Mouse (Mus musculus): Measurements from ENCODE around the gene Ppp1cb. TPM values are rescaled to one million over a fixed set of nuclear protein-coding genes. Genes with fewer than 3 reads are reported as not detected.
"Not testable (repeated sequence)": the region's sequence is repeated elsewhere in the genome, so short reads cannot be mapped to it uniquely, and the experiment has no call there.

The Ppp1cb gene
- polyA plus RNA-seq, 1 experiment from 2014 or later: 253 TPM

DNA sequence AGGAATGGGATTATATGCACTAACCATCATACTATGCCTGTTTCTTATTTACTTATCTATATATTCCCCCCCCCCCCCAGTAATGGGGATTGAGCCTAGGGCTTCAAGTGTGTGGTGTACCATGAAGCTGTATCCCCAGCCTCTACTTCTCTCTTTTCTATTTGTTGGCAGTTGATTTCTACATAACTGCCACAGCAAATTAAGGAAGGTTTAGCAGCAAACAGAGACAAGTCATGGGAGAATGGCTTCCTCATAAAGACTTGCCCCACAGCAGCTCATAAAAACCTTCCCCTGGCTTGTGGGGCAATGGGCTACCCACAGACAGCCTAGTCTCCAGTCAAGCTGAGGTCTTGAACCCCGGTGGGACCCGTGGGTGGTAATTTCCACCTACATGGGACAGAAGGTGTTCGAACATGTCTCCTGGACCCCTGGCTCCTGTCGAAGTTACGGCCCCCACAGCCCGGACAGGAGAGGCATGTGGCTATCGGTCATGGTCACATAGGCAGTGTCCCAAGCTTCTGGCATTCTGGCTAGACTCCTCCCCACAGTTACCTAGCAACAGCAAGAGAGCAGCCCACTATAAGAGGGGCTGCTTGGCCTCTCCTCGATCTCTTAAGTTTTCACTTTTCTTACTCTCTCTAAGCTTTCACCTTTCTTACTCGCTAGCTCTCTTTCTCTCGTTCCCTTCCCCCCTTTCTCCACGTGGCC, 35.1 kb upstream of the Ppp1cb start:
- ATAC-seq (ENCODE audit: insufficient read depth, low FRiP score, low read depth): no peak
- H3K27ac ChIP-seq: no peak overlapping the region
- no peak overlapping the region for H3K4me3 ChIP-seq (replicated peaks)
- H3K9ac ChIP-seq: no peak overlapping the region
- H3K9me3 ChIP-seq: no peaks in the 10 kb centered on the region
- no peaks in the 10 kb centered on the region for H3K36me3 ChIP-seq
- no peak overlapping the region for H3K4me2 ChIP-seq
- 66% methylated on average over 11 of the region's 11 CpGs for WGBS
- H3K4me1 ChIP-seq: peaks cover 7% of the 10 kb centered on the region; the same call in 1 of the 2 replicates
- H3K27me3 ChIP-seq (replicated peaks): no peaks in the 10 kb centered on the region

DNA sequence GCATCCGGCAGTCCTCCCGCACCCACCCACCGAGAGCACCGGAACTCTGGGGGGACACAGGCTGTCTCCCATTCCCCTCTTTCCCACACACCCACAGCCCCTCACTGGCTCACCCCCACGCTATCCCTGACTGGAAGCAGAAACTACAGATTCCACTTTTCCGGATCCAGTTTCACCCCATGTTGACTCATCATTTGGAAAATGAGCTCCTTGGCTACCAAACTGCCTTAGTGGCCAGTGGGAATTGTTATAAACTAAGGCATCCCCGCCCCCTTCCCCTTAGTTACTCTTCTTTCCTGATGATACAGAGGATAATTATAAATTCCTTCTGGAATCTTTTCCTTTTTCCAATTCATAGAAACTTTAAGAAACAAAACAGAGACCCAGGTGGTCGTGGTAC, 34.2 kb upstream of the Ppp1cb start:
- H3K4me2 ChIP-seq: no peak overlapping the region
- WGBS: 88% methylated on average over 8 of the region's 8 CpGs
- no peak for ATAC-seq (ENCODE audit: insufficient read depth, low FRiP score, low read depth)
- no peak overlapping the region for H3K9ac ChIP-seq
- peaks cover 7% of the 10 kb centered on the region; the same call in 1 of the 2 replicates for H3K4me1 ChIP-seq
- no peaks in the 10 kb centered on the region for H3K9me3 ChIP-seq
- H3K27ac ChIP-seq: no peak overlapping the region
- no peak overlapping the region for H3K4me3 ChIP-seq (replicated peaks)
- H3K27me3 ChIP-seq (replicated peaks): no peaks in the 10 kb centered on the region
- no peaks in the 10 kb centered on the region for H3K36me3 ChIP-seq

DNA sequence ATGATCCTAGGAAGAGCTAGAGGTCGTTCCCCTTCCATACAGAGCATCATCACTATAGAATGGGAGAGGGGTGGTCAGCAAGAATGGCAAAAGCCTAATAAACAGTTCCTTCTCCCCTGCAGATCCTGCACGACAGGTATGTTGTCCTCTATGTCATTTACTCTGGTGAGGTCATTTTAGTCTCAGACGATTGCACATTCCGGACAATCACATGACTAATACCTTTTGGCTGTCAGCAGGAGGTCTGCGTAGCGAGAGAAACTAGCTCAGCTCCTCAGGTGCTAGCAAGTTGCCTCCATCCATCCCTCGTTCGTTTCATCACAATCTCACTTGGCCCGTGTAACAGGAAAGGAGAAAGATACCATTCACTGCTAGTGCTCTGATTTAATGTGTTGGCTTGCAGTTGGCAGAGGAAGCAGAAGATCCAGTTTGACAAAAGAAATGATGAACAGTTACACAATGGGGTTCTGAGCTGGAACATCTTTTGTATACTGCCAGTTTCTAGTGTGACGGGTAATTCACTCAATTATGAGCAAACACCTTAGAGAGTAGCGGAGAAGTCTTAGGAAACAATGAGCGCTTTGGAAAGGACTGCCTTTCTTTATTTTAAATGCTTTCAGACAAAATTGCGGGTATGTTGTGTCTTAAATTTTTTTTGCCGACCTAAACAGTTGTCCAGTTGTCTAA, 33.0 kb upstream of the Ppp1cb start:
- Histone ChIP-seq H3K4me3 (replicated peaks) (no peak overlapping the region), H3K36me3 (no peaks in the 10 kb centered on the region), H3K4me1 (peaks cover 7% of the 10 kb centered on the region; the same call in 1 of the 2 replicates), H3K27ac (0 out of 2 replicates have a peak overlapping the region, but pooled peaks have one; percentile 31), H3K9me3 (no peaks in the 10 kb centered on the region), H3K27me3 (replicated peaks) (no peaks in the 10 kb centered on the region), H3K9ac (no peak overlapping the region), H3K4me2 (0 out of 2 replicates have a peak overlapping the region, but pooled peaks have one; percentile 4)
- no peak for ATAC-seq (ENCODE audit: insufficient read depth, low FRiP score, low read depth)
- WGBS: 58% methylated on average over 14 of the region's 14 CpGs

DNA sequence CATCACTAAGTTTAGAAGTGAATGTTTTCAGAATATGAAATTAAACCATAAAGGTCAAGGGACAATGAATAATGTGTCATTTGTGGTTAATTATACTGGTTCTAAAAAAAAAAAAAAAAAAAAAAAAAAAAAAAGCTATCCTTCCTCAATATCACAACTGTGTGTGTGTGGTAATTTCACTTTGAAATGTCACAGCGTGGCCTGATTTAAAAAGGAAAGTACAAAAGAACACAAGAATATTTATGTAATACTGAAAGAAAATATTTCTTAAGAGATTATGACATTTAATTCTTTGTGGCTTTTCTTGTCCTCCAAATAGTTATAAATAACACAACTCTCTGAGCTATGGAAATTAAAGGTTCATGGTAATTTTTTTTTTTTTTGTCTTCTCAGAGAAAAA, 28.2 kb upstream of the Ppp1cb start:
- Histone ChIP-seq H3K9ac (no peak overlapping the region), H3K27ac (no peak overlapping the region), H3K9me3 (no peaks in the 10 kb centered on the region), H3K36me3 (no peaks in the 10 kb centered on the region), H3K4me3 (replicated peaks) (no peak overlapping the region), H3K4me2 (no peak overlapping the region), H3K27me3 (replicated peaks) (no peaks in the 10 kb centered on the region), H3K4me1 (no peaks in the 10 kb centered on the region)
- ATAC-seq (ENCODE audit: insufficient read depth, low FRiP score, low read depth): no peak
- WGBS: 89% methylated on average over 1 of the region's 1 CpGs

DNA sequence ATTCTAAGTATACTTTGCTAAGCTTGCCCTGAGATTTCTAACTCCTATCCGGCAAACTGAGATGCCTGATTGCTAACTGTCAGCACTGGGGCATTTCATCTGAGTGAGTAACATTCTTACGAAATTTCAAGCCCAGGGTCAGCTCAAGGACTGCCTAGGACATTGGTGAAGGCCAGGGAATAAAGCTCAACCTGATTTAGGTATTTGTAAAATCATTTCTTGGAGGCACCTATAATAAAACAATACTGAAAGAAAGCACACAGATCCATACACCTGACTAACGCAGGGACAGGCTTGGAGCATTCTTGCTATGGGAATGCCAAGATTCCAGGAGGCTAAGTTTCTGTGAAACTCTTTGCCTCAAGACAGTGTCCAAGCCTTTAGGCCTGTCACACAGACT, 24.3 kb upstream of the Ppp1cb start:
- H3K36me3 ChIP-seq; ATAC-seq (ENCODE audit: insufficient read depth, low FRiP score, low read depth); H3K9me3 ChIP-seq; H3K4me1 ChIP-seq; H3K9ac ChIP-seq; H3K27me3 ChIP-seq (replicated peaks); H3K4me2 ChIP-seq; H3K4me3 ChIP-seq (replicated peaks); H3K27ac ChIP-seq: not testable (repeated sequence)
- 80% methylated on average over 3 of the region's 3 CpGs for WGBS

DNA sequence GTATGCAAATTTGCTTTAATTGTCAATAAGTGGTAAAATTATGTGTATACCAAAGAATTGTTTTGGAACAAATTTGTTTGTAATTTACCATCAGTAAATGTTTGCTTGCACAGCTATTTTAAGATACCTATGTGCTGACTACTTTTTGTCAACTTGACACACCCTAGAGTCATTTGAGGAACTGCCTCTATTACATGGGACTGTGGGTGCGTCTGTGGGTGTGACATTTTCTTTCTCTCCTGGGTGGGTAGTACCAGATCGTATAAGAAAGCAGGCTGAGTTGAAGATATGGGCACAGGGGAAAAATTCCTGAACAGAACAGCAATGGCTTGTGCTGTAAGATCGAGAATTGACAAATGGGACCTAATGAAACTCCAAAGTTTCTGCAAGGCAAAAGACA, 23.0 kb upstream of the Ppp1cb start:
- no peak overlapping the region for H3K4me2 ChIP-seq
- peaks cover 10% of the 10 kb centered on the region; the same call in 1 of the 2 replicates for H3K4me1 ChIP-seq
- WGBS: 76% methylated on average over 3 of the region's 3 CpGs
- H3K27ac ChIP-seq: no peak overlapping the region
- H3K36me3 ChIP-seq: no peaks in the 10 kb centered on the region
- no peak for ATAC-seq (ENCODE audit: insufficient read depth, low FRiP score, low read depth)
- H3K9ac ChIP-seq: no peak overlapping the region
- no peaks in the 10 kb centered on the region for H3K9me3 ChIP-seq
- H3K4me3 ChIP-seq (replicated peaks): no peak overlapping the region
- H3K27me3 ChIP-seq (replicated peaks): no peaks in the 10 kb centered on the region

DNA sequence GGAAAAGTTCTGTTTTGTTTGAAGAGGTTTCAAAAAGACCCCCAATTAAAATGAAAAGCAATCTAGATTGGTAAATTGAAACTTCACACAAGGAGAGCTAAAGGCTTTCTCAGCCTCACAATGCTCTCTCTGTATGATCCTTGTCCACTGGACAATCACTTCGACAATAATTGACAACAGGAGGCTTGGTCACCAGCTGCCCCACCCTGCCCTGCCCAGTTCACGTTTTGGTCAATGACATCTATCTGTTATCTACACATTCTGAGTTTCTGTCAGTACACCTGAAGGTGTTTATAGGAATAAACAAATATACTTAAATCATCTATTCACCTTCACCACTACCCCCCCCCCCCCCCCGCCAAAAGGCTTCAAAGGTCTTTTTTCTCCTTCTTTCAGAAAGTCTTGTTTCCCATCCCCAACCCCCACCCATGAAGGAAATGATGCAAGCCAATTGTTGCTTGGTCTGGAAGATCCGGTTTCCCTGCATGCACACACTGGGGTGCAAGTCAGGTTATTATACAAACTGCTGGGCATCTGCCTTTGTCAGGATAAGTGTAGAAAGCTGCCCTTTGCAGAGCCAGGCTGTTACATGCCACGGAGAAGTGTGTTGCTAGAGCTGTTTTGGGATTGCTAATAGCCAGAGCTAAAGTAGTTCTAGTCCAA, 20.6 kb upstream of the Ppp1cb start:
- WGBS: 36% methylated on average over 5 of the region's 5 CpGs
- no peak overlapping the region for H3K9ac ChIP-seq

DNA sequence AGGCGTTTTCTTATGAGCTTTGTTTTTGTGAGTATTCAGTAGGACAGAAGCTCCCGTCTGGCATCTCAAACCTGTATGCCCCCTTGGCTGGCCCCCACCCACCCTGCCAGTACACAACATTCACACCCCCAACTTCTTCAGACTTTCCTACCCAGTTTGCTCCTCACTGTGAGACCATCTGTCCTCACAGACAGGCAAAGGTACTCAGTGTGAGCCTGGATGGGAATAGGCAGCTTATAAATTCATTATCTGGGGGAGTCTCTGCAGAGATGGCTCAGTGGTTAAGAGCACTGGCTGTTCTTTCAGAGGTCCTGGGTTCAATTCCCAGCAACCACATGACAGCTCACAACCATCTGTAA, 20.1 kb upstream of the Ppp1cb start:
- Histone ChIP-seq H3K9ac (no peak overlapping the region), H3K36me3 (no peaks in the 10 kb centered on the region), H3K4me2 (no peak overlapping the region), H3K4me1 (peaks cover 10% of the 10 kb centered on the region; the same call in 1 of the 2 replicates), H3K4me3 (replicated peaks) (no peak overlapping the region), H3K27me3 (replicated peaks) (no peaks in the 10 kb centered on the region), H3K9me3 (no peaks in the 10 kb centered on the region), H3K27ac (peak overlapping the region; percentile 75; the same call in 1 of the 2 replicates)
- WGBS: 71% methylated on average over 2 of the region's 2 CpGs
- ATAC-seq (ENCODE audit: insufficient read depth, low FRiP score, low read depth): no peak

More for the DNA sequence above, 20.6 kb upstream of the Ppp1cb start:
- no peak for ATAC-seq (ENCODE audit: insufficient read depth, low FRiP score, low read depth)
- Histone ChIP-seq H3K4me1 (peaks cover 10% of the 10 kb centered on the region; the same call in 1 of the 2 replicates), H3K27me3 (replicated peaks) (no peaks in the 10 kb centered on the region), H3K4me3 (replicated peaks) (no peak overlapping the region), H3K9me3 (no peaks in the 10 kb centered on the region), H3K27ac (peak overlapping the region; percentile 75; the same call in 1 of the 2 replicates), H3K36me3 (no peaks in the 10 kb centered on the region), H3K4me2 (no peak overlapping the region)

DNA sequence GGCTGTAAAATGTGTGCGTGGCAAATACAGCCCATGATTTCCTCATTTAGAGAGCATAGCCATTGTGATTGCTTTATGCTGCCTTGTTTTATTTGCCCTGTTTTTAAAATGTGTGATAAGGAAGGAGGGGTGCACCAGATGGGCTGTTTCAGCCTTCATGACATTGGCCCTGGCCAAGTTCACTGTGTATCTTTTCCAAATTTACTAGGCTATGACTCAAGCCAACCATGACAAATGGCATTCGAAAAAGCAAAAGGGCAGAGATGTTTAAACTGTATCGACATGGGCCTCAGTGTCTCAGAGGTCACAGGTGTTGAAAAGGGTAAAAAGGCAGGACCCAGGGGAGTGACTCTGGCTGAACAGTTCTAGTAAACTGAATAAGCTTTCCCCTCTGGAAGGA, 17.3 kb upstream of the Ppp1cb start:
- no peaks in the 10 kb centered on the region for H3K9me3 ChIP-seq
- no peaks in the 10 kb centered on the region for H3K27me3 ChIP-seq (replicated peaks)
- H3K4me3 ChIP-seq (replicated peaks): no peak overlapping the region
- H3K4me2 ChIP-seq: no peak overlapping the region
- no peak overlapping the region for H3K9ac ChIP-seq
- H3K27ac ChIP-seq: no peak overlapping the region
- WGBS: 37% methylated on average over 3 of the region's 3 CpGs
- H3K4me1 ChIP-seq: peaks cover 10% of the 10 kb centered on the region; the same call in 1 of the 2 replicates
- H3K36me3 ChIP-seq: no peaks in the 10 kb centered on the region
- 0 out of 2 replicates have a peak, but pooled peaks have one; percentile 27 for ATAC-seq (ENCODE audit: insufficient read depth, low FRiP score, low read depth)

DNA sequence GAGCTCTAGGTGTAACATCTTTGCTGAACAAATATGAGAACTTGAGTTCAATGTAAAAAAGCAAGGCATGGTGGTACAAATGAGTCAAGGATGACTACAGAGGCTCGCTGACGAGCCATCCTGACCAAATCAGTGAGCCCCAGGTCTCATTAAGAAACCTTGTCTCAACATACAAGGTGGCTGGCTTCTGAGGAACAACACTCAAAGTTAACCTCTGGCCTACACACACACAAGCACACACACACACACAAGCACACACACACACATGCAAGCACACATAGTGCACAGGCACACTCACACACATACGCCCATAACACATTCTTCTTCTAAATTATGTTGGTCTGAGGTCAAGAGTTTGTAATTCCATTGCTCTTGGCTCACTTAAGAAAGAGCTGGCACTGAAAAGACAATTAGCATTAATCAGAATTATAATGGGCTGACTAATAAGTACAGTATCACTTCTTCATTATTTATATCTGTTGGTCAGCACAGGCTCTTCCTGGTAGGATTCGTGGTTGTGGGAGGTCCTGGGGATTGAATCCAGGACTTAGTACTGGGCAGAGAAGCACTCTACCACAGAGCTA, 16.6 kb upstream of the Ppp1cb start:
- ATAC-seq (ENCODE audit: insufficient read depth, low FRiP score, low read depth): no peak
- Histone ChIP-seq H3K9ac (no peak overlapping the region), H3K27me3 (replicated peaks) (no peaks in the 10 kb centered on the region), H3K4me1 (peaks cover 10% of the 10 kb centered on the region; the same call in 1 of the 2 replicates), H3K36me3 (no peaks in the 10 kb centered on the region), H3K9me3 (no peaks in the 10 kb centered on the region), H3K4me2 (no peak overlapping the region), H3K27ac (no peak overlapping the region), H3K4me3 (replicated peaks) (no peak overlapping the region)
- 76% methylated on average over 4 of the region's 4 CpGs for WGBS

DNA sequence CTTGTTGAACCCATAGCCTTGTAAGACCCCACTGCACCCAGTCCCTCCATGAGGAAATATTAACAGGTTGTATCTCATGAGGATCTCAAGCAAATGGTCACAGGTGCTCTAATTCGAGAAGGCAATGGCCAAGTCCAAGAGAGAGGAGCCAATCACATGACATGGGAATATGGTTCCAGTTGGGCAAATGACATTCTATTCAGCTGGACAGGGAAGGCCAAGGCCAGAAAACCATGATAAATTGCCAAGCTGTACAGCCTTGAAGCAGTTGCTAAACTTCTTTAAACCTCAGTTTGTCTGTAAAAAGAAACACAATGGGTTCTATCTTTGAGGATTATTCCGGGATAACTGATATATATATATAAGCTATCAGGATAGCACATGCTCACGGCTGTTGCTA, 14.7 kb upstream of the Ppp1cb start:
- Histone ChIP-seq H3K4me1 (peaks cover 5% of the 10 kb centered on the region; the same call in 1 of the 2 replicates), H3K36me3 (no peaks in the 10 kb centered on the region), H3K27ac (no peak overlapping the region), H3K9ac (no peak overlapping the region), H3K4me3 (replicated peaks) (no peak overlapping the region), H3K9me3 (no peaks in the 10 kb centered on the region), H3K27me3 (replicated peaks) (no peaks in the 10 kb centered on the region), H3K4me2 (no peak overlapping the region)
- no peak for ATAC-seq (ENCODE audit: insufficient read depth, low FRiP score, low read depth)
- 85% methylated on average over 3 of the region's 3 CpGs for WGBS

All from stomach, embryonic 15.5 days (tissue).